Mouse (Mus musculus): ENCODE measurements around the gene Limch1. TPM values are rescaled to one million over a fixed set of nuclear protein-coding genes. Genes with fewer than 3 reads are reported as not detected.
A peak's percentile ranks its signal among the peaks of the same experiment; 100 is the strongest.

Gene Limch1
- polyA plus RNA-seq, 1 experiment from 2014 or later: 67.8 TPM

- Histone ChIP-seq H3K4me1 (ENCODE audit: insufficient read depth) (no peaks in the 10 kb centered on the region), H3K9me3 (ENCODE audit: low read depth, low read length) (no peaks in the 10 kb centered on the region), H3K4me2 (no peak overlapping the region), H3K36me3 (ENCODE audit: insufficient read depth) (no peaks in the 10 kb centered on the region), H3K27me3 (ENCODE audit: insufficient read depth, low read length) (no peaks in the 10 kb centered on the region), H3K9ac (no peak overlapping the region), H3K27ac (ENCODE audit: low read depth) (no peak overlapping the region), H3K4me3 (ENCODE audit: low read depth, low read length) (no peak overlapping the region)
- WGBS: 67% methylated on average over 7 of the region's 7 CpGs
- ATAC-seq (ENCODE audit: insufficient read depth): no peak
- DNase-seq: no peak
- TF ChIP-seq CTCF (IDR thresholded peaks at IDR 0.05; ENCODE audit: low read depth): no peak
Observed at GRCm38 (mm10) chr5:66848136-66848535, 102.5 kb downstream of the Limch1 start.

GRCm38 (mm10) chr5:66849148-66849547, 103.5 kb downstream of the Limch1 start:
- no peak overlapping the region for H3K9ac ChIP-seq
- no peak for TF ChIP-seq CTCF (IDR thresholded peaks at IDR 0.05; ENCODE audit: low read depth)
- DNase-seq: peak; percentile 30
- no peaks in the 10 kb centered on the region for H3K9me3 ChIP-seq (ENCODE audit: low read depth, low read length)
- H3K27me3 ChIP-seq (ENCODE audit: insufficient read depth, low read length): no peaks in the 10 kb centered on the region
- no peak overlapping the region for H3K27ac ChIP-seq (ENCODE audit: low read depth)
- H3K4me3 ChIP-seq (ENCODE audit: low read depth, low read length): no peak overlapping the region
- no peaks in the 10 kb centered on the region for H3K4me1 ChIP-seq (ENCODE audit: insufficient read depth)
- peak; percentile 17; the same call in 1 of the 2 replicates for ATAC-seq (ENCODE audit: insufficient read depth)
- 42% methylated on average over 4 of the region's 4 CpGs for WGBS
- H3K36me3 ChIP-seq (ENCODE audit: insufficient read depth): no peaks in the 10 kb centered on the region
- no peak overlapping the region for H3K4me2 ChIP-seq

GRCm38 (mm10) chr5:66850721-66851251, 105.2 kb downstream of the Limch1 start:
- no peak overlapping the region for H3K27ac ChIP-seq (ENCODE audit: low read depth)
- H3K36me3 ChIP-seq (ENCODE audit: insufficient read depth): no peaks in the 10 kb centered on the region
- H3K27me3 ChIP-seq (ENCODE audit: insufficient read depth, low read length): no peaks in the 10 kb centered on the region
- DNase-seq (no peak), ATAC-seq (ENCODE audit: insufficient read depth) (no peak)
- H3K4me3 ChIP-seq (ENCODE audit: low read depth, low read length): no peak overlapping the region
- no peak overlapping the region for H3K9ac ChIP-seq
- no peak overlapping the region for H3K4me2 ChIP-seq
- no peak for TF ChIP-seq CTCF (IDR thresholded peaks at IDR 0.05; ENCODE audit: low read depth)
- peaks cover 7% of the 10 kb centered on the region; the same call in 1 of the 2 replicates for H3K4me1 ChIP-seq (ENCODE audit: insufficient read depth)
- no peaks in the 10 kb centered on the region for H3K9me3 ChIP-seq (ENCODE audit: low read depth, low read length)
- 71% methylated on average over 11 of the region's 11 CpGs for WGBS

- Histone ChIP-seq H3K4me3 (ENCODE audit: low read depth, low read length) (no peak overlapping the region), H3K27me3 (ENCODE audit: insufficient read depth, low read length) (no peaks in the 10 kb centered on the region), H3K4me1 (ENCODE audit: insufficient read depth) (peaks cover 10% of the 10 kb centered on the region; the same call in 1 of the 2 replicates), H3K9ac (no peak overlapping the region), H3K4me2 (no peak overlapping the region), H3K36me3 (ENCODE audit: insufficient read depth) (no peaks in the 10 kb centered on the region), H3K27ac (ENCODE audit: low read depth) (no peak overlapping the region), H3K9me3 (ENCODE audit: low read depth, low read length) (no peaks in the 10 kb centered on the region)
- no peak for DNase-seq
- no peak for TF ChIP-seq CTCF (IDR thresholded peaks at IDR 0.05; ENCODE audit: low read depth)
- 79% methylated on average over 5 of the region's 5 CpGs for WGBS
- no peak for ATAC-seq (ENCODE audit: insufficient read depth)
Observed at GRCm38 (mm10) chr5:66851708-66852107, 106.1 kb downstream of the Limch1 start.

GRCm38 (mm10) chr5:66854263-66854662, 108.6 kb downstream of the Limch1 start:
- Histone ChIP-seq H3K9me3 (ENCODE audit: low read depth, low read length) (no peaks in the 10 kb centered on the region), H3K4me1 (ENCODE audit: insufficient read depth) (peaks cover 11% of the 10 kb centered on the region; the same call in 1 of the 2 replicates), H3K27me3 (ENCODE audit: insufficient read depth, low read length) (no peaks in the 10 kb centered on the region), H3K4me3 (ENCODE audit: low read depth, low read length) (no peak overlapping the region), H3K9ac (no peak overlapping the region), H3K4me2 (no peak overlapping the region), H3K27ac (ENCODE audit: low read depth) (no peak overlapping the region), H3K36me3 (ENCODE audit: insufficient read depth) (no peaks in the 10 kb centered on the region)
- DNase-seq (no peak), ATAC-seq (ENCODE audit: insufficient read depth) (no peak)
- 85% methylated on average over 5 of the region's 5 CpGs for WGBS
- TF ChIP-seq CTCF (IDR thresholded peaks at IDR 0.05; ENCODE audit: low read depth): no peak

GRCm38 (mm10) chr5:66855358-66856107, 109.9 kb downstream of the Limch1 start:
- ATAC-seq (ENCODE audit: insufficient read depth): peak; percentile 14; the same call in 1 of the 2 replicates
- H3K9me3 ChIP-seq (ENCODE audit: low read depth, low read length): no peaks in the 10 kb centered on the region
- no peak for TF ChIP-seq CTCF (IDR thresholded peaks at IDR 0.05; ENCODE audit: low read depth)
- no peak overlapping the region for H3K9ac ChIP-seq
- WGBS: 52% methylated on average over 11 of the region's 11 CpGs
- H3K27ac ChIP-seq (ENCODE audit: low read depth): no peak overlapping the region
- no peaks in the 10 kb centered on the region for H3K27me3 ChIP-seq (ENCODE audit: insufficient read depth, low read length)
- peak; percentile 87 for DNase-seq
- no peak overlapping the region for H3K4me3 ChIP-seq (ENCODE audit: low read depth, low read length)
- H3K36me3 ChIP-seq (ENCODE audit: insufficient read depth): no peaks in the 10 kb centered on the region
- H3K4me1 ChIP-seq (ENCODE audit: insufficient read depth): peaks cover 11% of the 10 kb centered on the region; the same call in 1 of the 2 replicates
- H3K4me2 ChIP-seq: no peak overlapping the region

GRCm38 (mm10) chr5:66859506-66859905, 113.9 kb downstream of the Limch1 start:
- Histone ChIP-seq H3K9ac (no peak overlapping the region), H3K27ac (ENCODE audit: low read depth) (no peak overlapping the region)

More at GRCm38 (mm10) chr5:66859506-66859905, 113.9 kb downstream of the Limch1 start:
- no peak overlapping the region for H3K4me2 ChIP-seq
- H3K36me3 ChIP-seq (ENCODE audit: insufficient read depth): no peaks in the 10 kb centered on the region
- H3K9me3 ChIP-seq (ENCODE audit: low read depth, low read length): no peaks in the 10 kb centered on the region
- ATAC-seq (ENCODE audit: insufficient read depth): no peak
- H3K4me3 ChIP-seq (ENCODE audit: low read depth, low read length): no peak overlapping the region
- no peaks in the 10 kb centered on the region for H3K27me3 ChIP-seq (ENCODE audit: insufficient read depth, low read length)
- no peak for DNase-seq
- H3K4me1 ChIP-seq (ENCODE audit: insufficient read depth): peaks cover 30% of the 10 kb centered on the region
- no peak for TF ChIP-seq CTCF (IDR thresholded peaks at IDR 0.05; ENCODE audit: low read depth)
- WGBS: 85% methylated on average over 3 of the region's 3 CpGs
